Mouse (Mus musculus): ENCODE measurements at regions not wholly inside any gene's neighbourhood (a gene's known extent, or its start where the extent isn't known, plus 50 kb on each side); places are given as distances from the start of the nearest gene placed in this dataset.

- DNase-seq, result peak; percentile 66 to 73
Observed at GRCm38 (mm10) chr7:135889016-135889726, 173.0 kb upstream of the Mki67 start.

GRCm38 (mm10) chr7:135898876-135899275 is 182.7 kb upstream of the Mki67 start:
- no peak for DNase-seq

- no peak for DNase-seq
Observed at GRCm38 (mm10) chr7:135899765-135900164, 183.6 kb upstream of the Mki67 start.

GRCm38 (mm10) chr7:135900861-135901321 is 184.7 kb upstream of the Mki67 start:
- peak; percentile 43 to 54 for DNase-seq

- DNase-seq, result no peak
Observed at GRCm38 (mm10) chr7:135902106-135903055, 186.2 kb upstream of the Mki67 start.

GRCm38 (mm10) chr7:135911376-135911775 is 195.2 kb upstream of the Mki67 start:
- no peak for DNase-seq

GRCm38 (mm10) chr7:135913923-135914634 is 197.9 kb upstream of the Mki67 start:
- no peak for DNase-seq

GRCm38 (mm10) chr7:135923876-135924275 is 207.7 kb upstream of the Mki67 start:
- DNase-seq, result no peak

- DNase-seq, result no peak
Observed at GRCm38 (mm10) chr7:135924641-135925040, 208.5 kb upstream of the Mki67 start.

- no peak for DNase-seq
Observed at GRCm38 (mm10) chr7:135930091-135930490, 213.9 kb upstream of the Mki67 start.

GRCm38 (mm10) chr7:135932595-135933175 is 216.5 kb upstream of the Mki67 start:
- DNase-seq, result no peak

- DNase-seq, result no peak
Observed at GRCm38 (mm10) chr7:135935180-135935579, 219.0 kb upstream of the Mki67 start.

- no peak for DNase-seq
Observed at GRCm38 (mm10) chr7:135937465-135937864, 221.3 kb upstream of the Mki67 start.

- no peak for DNase-seq
Observed at GRCm38 (mm10) chr7:135939341-135939740, 223.2 kb upstream of the Mki67 start.

GRCm38 (mm10) chr7:135942826-135943225 is 226.7 kb upstream of the Mki67 start:
- DNase-seq, result no peak

- DNase-seq, result no peak
Observed at GRCm38 (mm10) chr7:135946071-135946646, 230.0 kb upstream of the Mki67 start.

GRCm38 (mm10) chr7:135961026-135961425 is 244.9 kb upstream of the Mki67 start:
- no peak for DNase-seq

- no peak for DNase-seq
Observed at GRCm38 (mm10) chr7:135965528-135965927, 249.4 kb upstream of the Mki67 start.

GRCm38 (mm10) chr7:135966231-135966630 is 250.1 kb upstream of the Mki67 start:
- peak in 1 of 2 experiments; percentile 11 for DNase-seq

- DNase-seq, result no peak
Observed at GRCm38 (mm10) chr7:135968638-135969037, 252.5 kb upstream of the Mki67 start.

- DNase-seq, result peak in 1 of 2 experiments; percentile 39
Observed at GRCm38 (mm10) chr7:135986021-135986420, 269.9 kb upstream of the Mki67 start.

GRCm38 (mm10) chr7:135990321-135990720 is 274.2 kb upstream of the Mki67 start:
- no peak for DNase-seq
